Mouse (Mus musculus): ENCODE results near the gene Ltbp1. TPM values are rescaled to one million over a fixed set of nuclear protein-coding genes. Genes with fewer than 3 reads are reported as not detected.

Ltbp1 gene
- polyA plus RNA-seq, 1 experiment: 27.7 TPM

DNA sequence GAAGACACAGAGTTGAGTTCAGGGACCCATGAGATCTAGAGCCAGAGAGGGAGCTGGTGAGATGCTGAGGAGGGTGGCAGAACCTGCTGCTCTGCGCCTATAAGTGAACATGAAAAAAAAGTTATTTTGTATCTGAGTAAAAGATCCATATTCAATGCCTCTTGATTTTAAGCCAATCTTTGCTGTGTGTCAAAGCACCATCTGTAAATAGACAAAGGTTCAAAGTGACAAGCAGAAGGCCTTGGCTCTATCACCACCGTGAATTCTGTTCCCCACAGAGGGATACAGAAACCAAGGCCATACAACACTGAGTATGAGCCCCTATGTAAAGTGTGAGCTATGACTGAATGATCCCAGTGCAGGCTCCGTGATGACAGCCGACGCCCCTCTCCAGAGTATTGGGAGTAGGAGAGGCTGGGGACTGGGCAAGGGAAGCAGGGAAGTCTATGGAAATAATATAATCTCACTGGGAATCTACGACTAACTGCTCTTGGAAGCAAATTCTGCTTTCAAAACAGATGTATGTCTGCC lies 326.1 kb downstream of the Ltbp1 start:
- no peak for DNase-seq
- TF ChIP-seq POLR2A (IDR thresholded peaks at IDR 0.05; ENCODE audit: borderline replicate concordance, extremely low read depth, low read depth, low read length) (no peak), CTCF (IDR thresholded peaks at IDR 0.05; ENCODE audit: insufficient read depth, low read length) (no peak)
- 86% methylated on average over 6 of the region's 6 CpGs for WGBS
- Histone ChIP-seq H3K4me3 (replicated peaks; ENCODE audit: extremely low read depth, low read depth, low read length) (no peak overlapping the region), H3K4me1 (ENCODE audit: control insufficient read depth, insufficient read depth, low read length) (no peaks in the 10 kb centered on the region; the same call in 1 of the 2 replicates)

DNA sequence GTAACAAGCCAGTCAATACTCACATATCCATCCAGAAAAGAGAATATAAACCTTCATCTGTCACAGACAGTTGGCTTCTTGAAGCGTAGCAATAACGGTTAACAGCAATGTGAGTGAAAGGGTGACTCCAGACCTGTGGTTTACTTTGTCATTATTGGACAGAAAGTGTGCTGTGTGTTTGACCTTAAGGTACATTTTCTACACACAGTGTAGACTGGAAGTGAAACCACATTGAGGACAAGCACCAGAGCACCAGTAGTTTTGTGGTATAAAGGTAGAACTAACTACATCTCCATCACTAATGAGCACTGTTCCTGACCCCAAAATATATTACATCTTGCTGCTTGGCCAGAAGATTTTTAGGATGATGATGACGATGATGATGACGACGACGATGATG lies 326.9 kb downstream of the Ltbp1 start:
- no peak for TF ChIP-seq CTCF (IDR thresholded peaks at IDR 0.05; ENCODE audit: insufficient read depth, low read length)
- TF ChIP-seq POLR2A (IDR thresholded peaks at IDR 0.05; ENCODE audit: borderline replicate concordance, extremely low read depth, low read depth, low read length): no peak
- 96% methylated on average over 6 of the region's 6 CpGs for WGBS
- no peak for DNase-seq
- Histone ChIP-seq H3K4me1 (ENCODE audit: control insufficient read depth, insufficient read depth, low read length) (no peaks in the 10 kb centered on the region; the same call in 1 of the 2 replicates), H3K4me3 (replicated peaks; ENCODE audit: extremely low read depth, low read depth, low read length) (no peak overlapping the region)

- WGBS: 90% methylated on average over 9 of the region's 9 CpGs
- no peak for DNase-seq
- no peak for TF ChIP-seq POLR2A (IDR thresholded peaks at IDR 0.05; ENCODE audit: borderline replicate concordance, extremely low read depth, low read depth, low read length)
- TF ChIP-seq CTCF (IDR thresholded peaks at IDR 0.05; ENCODE audit: insufficient read depth, low read length): no peak
- no peak overlapping the region for H3K4me3 ChIP-seq (replicated peaks; ENCODE audit: extremely low read depth, low read depth, low read length)
- H3K4me1 ChIP-seq (ENCODE audit: control insufficient read depth, insufficient read depth, low read length): no peaks in the 10 kb centered on the region; the same call in 1 of the 2 replicates
Observed at GRCm38 (mm10) chr17:75333011-75333410, 327.6 kb downstream of the Ltbp1 start.

DNA sequence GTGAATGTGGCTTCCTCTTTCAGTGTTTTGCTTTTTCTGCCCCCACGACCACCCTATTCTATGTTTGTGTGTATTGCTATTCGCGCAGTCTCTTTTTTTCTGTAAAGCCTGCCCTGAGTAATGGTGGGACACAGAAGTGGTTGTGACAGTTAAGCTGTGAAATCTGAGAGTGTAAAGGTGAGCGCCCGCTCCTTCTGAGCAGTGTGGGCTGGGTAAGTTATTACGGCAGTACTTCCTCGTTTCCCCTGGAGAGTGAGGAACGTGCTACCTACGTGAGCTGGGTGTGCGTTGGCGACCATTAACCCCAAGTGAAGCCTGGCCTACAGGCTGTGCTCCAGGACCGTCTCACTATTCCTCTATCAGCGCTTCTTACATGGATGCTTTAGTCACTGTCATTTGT lies 328.4 kb downstream of the Ltbp1 start:
- 84% methylated on average over 13 of the region's 13 CpGs for WGBS
- H3K4me3 ChIP-seq (replicated peaks; ENCODE audit: extremely low read depth, low read depth, low read length): no peak overlapping the region
- no peak for TF ChIP-seq POLR2A (IDR thresholded peaks at IDR 0.05; ENCODE audit: borderline replicate concordance, extremely low read depth, low read depth, low read length)
- TF ChIP-seq CTCF (IDR thresholded peaks at IDR 0.05; ENCODE audit: insufficient read depth, low read length): no peak
- H3K4me1 ChIP-seq (ENCODE audit: control insufficient read depth, insufficient read depth, low read length): no peaks in the 10 kb centered on the region; the same call in 1 of the 2 replicates
- DNase-seq: no peak

GRCm38 (mm10) chr17:75335649-75336048 lies 330.3 kb downstream of the Ltbp1 start:
- WGBS: 49% methylated on average over 9 of the region's 9 CpGs
- Histone ChIP-seq H3K4me1 (ENCODE audit: control insufficient read depth, insufficient read depth, low read length) (no peaks in the 10 kb centered on the region; the same call in 1 of the 2 replicates), H3K4me3 (replicated peaks; ENCODE audit: extremely low read depth, low read depth, low read length) (no peak overlapping the region)
- DNase-seq: no peak
- TF ChIP-seq POLR2A (IDR thresholded peaks at IDR 0.05; ENCODE audit: borderline replicate concordance, extremely low read depth, low read depth, low read length) (no peak), CTCF (IDR thresholded peaks at IDR 0.05; ENCODE audit: insufficient read depth, low read length) (no peak)

- no peak for DNase-seq
- TF ChIP-seq CTCF (IDR thresholded peaks at IDR 0.05; ENCODE audit: insufficient read depth, low read length) (no peak), POLR2A (IDR thresholded peaks at IDR 0.05; ENCODE audit: borderline replicate concordance, extremely low read depth, low read depth, low read length) (no peak)
- Histone ChIP-seq H3K4me3 (replicated peaks; ENCODE audit: extremely low read depth, low read depth, low read length) (no peak overlapping the region), H3K4me1 (ENCODE audit: control insufficient read depth, insufficient read depth, low read length) (no peaks in the 10 kb centered on the region; the same call in 1 of the 2 replicates)
- WGBS: 83% methylated on average over 4 of the region's 4 CpGs
Observed at GRCm38 (mm10) chr17:75341227-75341626, 335.9 kb downstream of the Ltbp1 start.

DNA sequence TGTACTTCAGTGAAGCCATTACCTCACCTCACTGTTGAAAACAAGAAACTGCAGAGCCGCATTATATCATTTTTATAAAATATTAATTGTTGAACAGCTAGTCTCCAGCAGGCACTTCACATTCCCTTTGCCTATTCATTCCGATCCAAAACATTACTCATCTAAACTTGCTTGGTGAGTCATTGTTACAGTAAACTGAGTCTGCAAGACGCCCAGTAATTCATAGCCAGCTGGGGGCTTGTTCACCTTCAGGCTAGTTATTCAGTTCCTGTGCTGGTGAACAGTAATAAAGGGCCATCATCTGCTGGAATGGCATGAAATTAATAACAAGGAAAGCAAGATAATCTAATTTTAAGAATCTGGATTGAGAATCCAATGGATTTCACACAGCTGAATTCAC lies 339.7 kb downstream of the Ltbp1 start:
- DNase-seq: no peak
- Histone ChIP-seq H3K4me1 (ENCODE audit: control insufficient read depth, insufficient read depth, low read length) (no peaks in the 10 kb centered on the region), H3K4me3 (replicated peaks; ENCODE audit: extremely low read depth, low read depth, low read length) (no peak overlapping the region)
- TF ChIP-seq CTCF (IDR thresholded peaks at IDR 0.05; ENCODE audit: insufficient read depth, low read length) (no peak), POLR2A (IDR thresholded peaks at IDR 0.05; ENCODE audit: borderline replicate concordance, extremely low read depth, low read depth, low read length) (no peak)
- 55% methylated on average over 3 of the region's 3 CpGs for WGBS

GRCm38 (mm10) chr17:75347414-75347813 lies 342.0 kb downstream of the Ltbp1 start:
- TF ChIP-seq POLR2A (IDR thresholded peaks at IDR 0.05; ENCODE audit: borderline replicate concordance, extremely low read depth, low read depth, low read length) (no peak), CTCF (IDR thresholded peaks at IDR 0.05; ENCODE audit: insufficient read depth, low read length) (peak; percentile 24; the same call in 1 of the 2 replicates)
- H3K4me1 ChIP-seq (ENCODE audit: control insufficient read depth, insufficient read depth, low read length): no peaks in the 10 kb centered on the region
- H3K4me3 ChIP-seq (replicated peaks; ENCODE audit: extremely low read depth, low read depth, low read length): no peak overlapping the region
- WGBS: 98% methylated on average over 4 of the region's 4 CpGs
- DNase-seq: no peak

GRCm38 (mm10) chr17:75349109-75349508 lies 343.7 kb downstream of the Ltbp1 start:
- no peaks in the 10 kb centered on the region for H3K4me1 ChIP-seq (ENCODE audit: control insufficient read depth, insufficient read depth, low read length)
- WGBS: 63% methylated on average over 8 of the region's 8 CpGs
- H3K4me3 ChIP-seq (replicated peaks; ENCODE audit: extremely low read depth, low read depth, low read length): no peak overlapping the region
- no peak for DNase-seq
- TF ChIP-seq POLR2A (IDR thresholded peaks at IDR 0.05; ENCODE audit: borderline replicate concordance, extremely low read depth, low read depth, low read length): no peak
- no peak for TF ChIP-seq CTCF (IDR thresholded peaks at IDR 0.05; ENCODE audit: insufficient read depth, low read length)

DNA sequence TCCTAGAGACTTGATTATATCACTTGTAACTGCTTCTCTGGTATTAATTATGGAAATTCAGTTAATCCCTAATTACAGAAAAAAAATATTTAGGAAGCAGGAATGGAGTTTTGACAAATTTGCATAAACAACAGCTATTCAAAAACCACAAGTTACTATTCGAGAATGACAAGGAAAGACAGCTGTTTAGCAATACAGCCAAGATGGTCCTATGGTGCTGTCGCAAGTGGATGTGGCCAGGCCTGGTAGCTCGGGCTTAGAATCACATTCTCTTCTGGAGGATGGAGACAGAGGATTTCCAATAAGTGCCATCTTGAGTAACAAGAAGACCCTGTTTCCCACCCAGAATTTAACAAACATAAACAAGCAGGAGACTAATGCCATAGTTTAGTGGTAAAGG lies 344.2 kb downstream of the Ltbp1 start:
- no peak overlapping the region for H3K4me3 ChIP-seq (replicated peaks; ENCODE audit: extremely low read depth, low read depth, low read length)
- WGBS: 80% methylated on average over 3 of the region's 3 CpGs
- no peak for DNase-seq
- H3K4me1 ChIP-seq (ENCODE audit: control insufficient read depth, insufficient read depth, low read length): no peaks in the 10 kb centered on the region
- TF ChIP-seq POLR2A (IDR thresholded peaks at IDR 0.05; ENCODE audit: borderline replicate concordance, extremely low read depth, low read depth, low read length) (no peak), CTCF (IDR thresholded peaks at IDR 0.05; ENCODE audit: insufficient read depth, low read length) (no peak)
